Mouse (Mus musculus): ENCODE measurements at regions not wholly inside any gene's neighbourhood (a gene's known extent, or its start where the extent isn't known, plus 50 kb on each side); places are given as distances from the start of the nearest gene placed in this dataset.

DNA sequence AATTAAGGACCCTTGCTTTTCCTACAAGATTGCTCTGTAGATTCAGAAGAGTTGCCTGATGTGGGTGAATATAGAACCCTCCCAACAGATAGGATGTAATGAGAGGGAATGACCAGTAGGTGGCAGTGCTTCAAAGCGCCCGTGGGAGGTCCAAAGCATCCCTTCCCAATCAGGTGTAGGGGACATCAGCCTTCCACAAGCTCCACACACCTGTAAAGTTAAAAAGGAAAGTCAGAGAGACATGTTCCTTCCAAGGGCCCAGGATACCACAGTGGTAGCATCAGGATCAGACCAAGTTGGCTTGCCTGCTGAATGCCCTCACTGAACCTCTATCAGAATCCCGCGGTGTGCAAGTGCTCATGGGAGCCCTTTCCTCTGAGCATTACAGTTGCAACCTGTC, 75.7 kb upstream of the Zfp618 start:
- ATAC-seq (ENCODE audit: low FRiP score), result peak; percentile 33
- H3K9me3 ChIP-seq (ENCODE audit: control insufficient read depth, low read length), result no peaks in the 10 kb centered on the region
- H3K27ac ChIP-seq (ENCODE audit: low read depth, low read length), result no peak overlapping the region
- H3K27me3 ChIP-seq (ENCODE audit: control insufficient read depth, insufficient read depth, low read length), result no peaks in the 10 kb centered on the region
- H3K9ac ChIP-seq (ENCODE audit: low read length), result no peak overlapping the region
- H3K4me1 ChIP-seq (ENCODE audit: control insufficient read depth, insufficient read depth, low read length), result no peaks in the 10 kb centered on the region
- H3K4me2 ChIP-seq, result no peak overlapping the region
- WGBS, result 41% methylated on average over 4 of the region's 4 CpGs
- DNase-seq (ENCODE audit: low spot score, missing footprints), result peak; percentile 91
- H3K4me3 ChIP-seq (ENCODE audit: low read depth, low read length), result no peak overlapping the region
- H3K36me3 ChIP-seq (ENCODE audit: control insufficient read depth, insufficient read depth, low read length), result no peaks in the 10 kb centered on the region

DNA sequence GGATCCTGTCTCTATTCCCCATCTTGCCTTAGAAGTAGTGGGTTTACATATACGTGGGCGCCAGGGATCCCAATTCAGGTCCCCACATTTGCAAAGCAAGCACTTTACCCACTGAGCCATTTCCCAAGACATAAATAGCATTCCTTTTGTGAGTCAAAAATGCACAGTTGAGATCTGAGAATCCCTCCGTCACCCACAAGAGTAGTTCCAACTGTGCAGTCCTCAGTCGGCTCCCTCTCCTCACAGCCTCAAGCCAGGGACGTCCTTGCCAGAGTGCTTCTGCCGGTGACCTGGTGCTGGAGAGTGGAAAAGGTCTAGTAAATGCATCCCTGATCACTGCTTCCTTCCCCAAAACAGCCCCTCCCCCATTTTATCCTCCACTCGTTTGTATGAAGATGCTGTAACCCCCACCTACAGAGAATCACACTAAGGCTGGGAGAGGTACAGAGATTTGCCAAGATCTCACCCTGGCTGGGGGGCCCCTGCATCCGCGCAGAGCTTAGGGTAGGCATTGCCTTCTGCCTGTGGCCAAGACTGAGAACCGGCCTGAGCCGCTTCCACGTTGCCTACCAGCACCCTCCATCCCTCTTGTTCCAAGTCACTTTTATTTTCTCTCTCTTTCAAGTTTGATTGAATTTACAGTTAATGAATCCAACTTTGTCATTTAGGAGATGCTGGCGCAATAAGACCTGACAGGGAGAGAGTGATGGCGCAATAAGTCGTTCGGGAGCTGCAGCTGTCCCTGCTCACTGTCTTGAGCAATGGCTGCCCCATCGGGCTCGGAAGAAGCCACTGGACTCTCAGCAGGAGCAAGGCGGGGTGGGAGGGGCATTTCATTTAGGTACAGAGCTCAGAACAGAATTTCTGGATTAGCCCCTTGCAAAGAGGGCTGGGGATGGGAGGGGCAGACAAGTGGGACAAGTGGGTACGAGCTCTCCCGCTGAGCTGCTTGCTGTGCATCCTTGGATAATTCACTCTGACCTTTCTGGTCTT, 74.5 kb upstream of the Zfp618 start:
- 49% methylated on average over 21 of the region's 21 CpGs for WGBS
- Histone ChIP-seq H3K36me3 (ENCODE audit: control insufficient read depth, insufficient read depth, low read length) (no peaks in the 10 kb centered on the region), H3K9ac (ENCODE audit: low read length) (no peak overlapping the region), H3K4me3 (ENCODE audit: low read depth, low read length) (no peak overlapping the region), H3K27ac (ENCODE audit: low read depth, low read length) (no peak overlapping the region), H3K4me2 (no peak overlapping the region), H3K9me3 (ENCODE audit: control insufficient read depth, low read length) (no peaks in the 10 kb centered on the region), H3K27me3 (ENCODE audit: control insufficient read depth, insufficient read depth, low read length) (no peaks in the 10 kb centered on the region), H3K4me1 (ENCODE audit: control insufficient read depth, insufficient read depth, low read length) (no peaks in the 10 kb centered on the region)
- ATAC-seq (ENCODE audit: low FRiP score), result no peak
- DNase-seq (ENCODE audit: low spot score, missing footprints), result no peak

DNA sequence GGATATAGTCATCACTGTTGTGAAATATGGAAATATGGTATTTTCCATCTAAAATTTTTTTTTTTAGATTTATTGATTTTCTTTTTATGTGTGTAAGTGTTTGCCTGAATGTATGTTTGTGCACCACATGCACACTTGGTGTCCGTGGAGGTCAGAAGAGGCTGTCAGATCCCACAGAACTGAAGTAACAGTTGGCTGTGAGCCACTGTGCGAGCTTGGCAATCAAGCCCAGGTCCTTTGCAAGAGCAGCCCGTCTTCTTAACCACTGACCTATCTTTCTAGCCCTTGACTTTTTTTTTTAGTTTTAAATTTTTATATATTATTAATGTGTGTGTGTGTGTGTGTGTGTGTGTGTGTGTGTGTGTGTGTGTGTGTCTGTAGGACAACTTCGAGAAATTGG, 52.5 kb upstream of the Zfp618 start:
- no peak for ATAC-seq (ENCODE audit: low FRiP score)
- Histone ChIP-seq H3K9me3 (ENCODE audit: control insufficient read depth, low read length) (no peaks in the 10 kb centered on the region), H3K4me3 (ENCODE audit: low read depth, low read length) (no peak overlapping the region), H3K36me3 (ENCODE audit: control insufficient read depth, insufficient read depth, low read length) (no peaks in the 10 kb centered on the region), H3K27ac (ENCODE audit: low read depth, low read length) (no peak overlapping the region), H3K9ac (ENCODE audit: low read length) (no peak overlapping the region), H3K27me3 (ENCODE audit: control insufficient read depth, insufficient read depth, low read length) (no peaks in the 10 kb centered on the region), H3K4me2 (no peak overlapping the region), H3K4me1 (ENCODE audit: control insufficient read depth, insufficient read depth, low read length) (no peaks in the 10 kb centered on the region)
- DNase-seq (ENCODE audit: low spot score, missing footprints), result no peak
- 86% methylated on average over 4 of the region's 4 CpGs for WGBS
